Mouse (Mus musculus): ENCODE results near the gene Sp1.

DNA sequence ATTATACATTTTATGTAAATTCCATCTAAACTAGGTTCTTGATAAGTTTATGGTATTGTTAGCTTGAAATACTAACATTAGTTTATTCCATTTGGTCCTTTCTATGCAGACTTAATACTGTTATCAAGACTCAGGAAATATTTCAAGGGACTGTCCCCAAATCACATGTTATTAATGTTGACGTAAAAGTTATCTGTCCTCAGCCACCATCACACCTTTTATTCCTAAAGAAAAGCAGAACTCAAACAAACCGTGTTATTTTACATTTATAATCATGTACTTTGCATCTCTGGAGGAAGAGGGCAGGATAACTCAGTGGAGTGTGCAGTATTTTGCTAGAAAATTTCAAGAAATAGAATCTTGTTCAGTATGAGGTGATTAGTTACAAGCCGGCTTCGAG, 27.2 kb downstream of the Sp1 start:
- TF ChIP-seq CTCF (conservative IDR thresholded peaks at IDR 0.05; ENCODE audit: low read length): no peak
- no peak for TF ChIP-seq POU5F1 (IDR thresholded peaks at IDR 0.05; ENCODE audit: borderline replicate concordance, low read length)
- TF ChIP-seq NANOG (IDR thresholded peaks at IDR 0.05; ENCODE audit: borderline replicate concordance, low read length): no peak

Measured in E14TG2a.4 (cell line).